Mouse (Mus musculus) limb, embryonic 13.5 days (tissue): Measurements from ENCODE around the gene Galnt7. TPM values are rescaled to one million over a fixed set of nuclear protein-coding genes. Genes with fewer than 3 reads are reported as not detected.
"Not testable (repeated sequence)": the region's sequence is repeated elsewhere in the genome, so short reads cannot be mapped to it uniquely, and the experiment has no call there.

Experiments
- ATAC-seq: fragments of 200-750 bp; cut with Nextera tagmentation; 2 replicates; pipeline ENCODE4 v1.8.0; 2017; ENCODE audit warnings: low read depth, moderate number of reproducible peaks, moderate TSS enrichment; ENCODE audit not compliant: low FRiP score
- H3K27ac ChIP-seq: fragments of 300-500 bp; sonication (generic); 2 replicates; pipeline ENCODE4 v1.5.1; 2015; ENCODE audit warnings: inconsistent platforms, mild to moderate bottlenecking, moderate library complexity
- H3K27me3 ChIP-seq: fragments of 300-500 bp; sonication (generic); 2 replicates; pipeline ENCODE4 v1.6.1; 2015; ENCODE audit warnings: mild to moderate bottlenecking, inconsistent platforms
- H3K36me3 ChIP-seq: fragments of 300-500 bp; sonication (generic); 2 replicates; pipeline ENCODE4 v1.6.1; 2015; ENCODE audit warnings: inconsistent platforms, mild to moderate bottlenecking, moderate library complexity
- H3K4me1 ChIP-seq: fragments of 300-500 bp; sonication (generic); 2 replicates; pipeline ENCODE4 v1.6.1; 2015; ENCODE audit warnings: inconsistent platforms
- H3K4me2 ChIP-seq: fragments of 300-500 bp; sonication (generic); replicated peaks from 2 replicates; pipeline ENCODE4 v1.6.1; 2015; ENCODE audit warnings: inconsistent platforms, mild to moderate bottlenecking, moderate library complexity
- H3K4me3 ChIP-seq: fragments of 300-500 bp; sonication (generic); 2 replicates; pipeline ENCODE4 v1.5.1; 2015; ENCODE audit warnings: moderate library complexity, mild to moderate bottlenecking, inconsistent platforms
- H3K9ac ChIP-seq: fragments of 300-500 bp; sonication (generic); 2 replicates; pipeline ENCODE4 v1.6.1; 2015; ENCODE audit warnings: mild to moderate bottlenecking, inconsistent platforms
- H3K9me3 ChIP-seq: fragments of 300-500 bp; sonication (generic); 2 replicates; pipeline ENCODE4 v1.6.1; 2016; ENCODE audit warnings: inconsistent platforms
- WGBS: fragments of 180-500 bp; shearing (Covaris S2); methylation state at CpG from one replicate; pipeline ENCODE4 v1.1.7; 2015; 5-methylcytosine and 5-hydroxymethylcytosine counted together
- polyA plus RNA-seq: library from polyadenylated mRNA; unstranded; fragments of >200 nt; fragmentation: Nextera tagmentation; extraction: Ambion mirVana; gene quantifications from 2 replicates; pipeline ENCODE4 v1.2.1, GENCODE M21; 2015

Gene Galnt7
- polyA plus RNA-seq, 1 experiment from 2014 or later, result 13.1 TPM

DNA sequence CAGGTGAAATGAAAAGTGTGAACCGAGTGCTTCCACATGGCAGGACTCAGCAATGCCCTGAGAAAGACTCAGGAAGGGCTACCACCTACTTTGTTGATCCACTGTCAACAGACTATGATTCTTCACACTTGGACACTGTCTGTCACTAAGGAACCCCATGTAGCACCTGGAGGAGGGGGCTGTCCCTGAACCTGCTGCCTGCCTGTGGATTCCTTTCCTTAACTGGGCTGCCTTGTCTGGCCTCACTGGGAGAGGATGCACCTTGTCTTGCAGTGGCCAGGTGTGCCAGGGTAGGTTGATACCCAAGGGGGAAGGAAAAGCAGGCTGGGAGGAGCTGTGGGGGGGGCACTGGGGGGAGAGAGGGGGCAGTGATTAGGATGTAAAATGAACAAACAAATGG, 124.8 kb downstream of the Galnt7 start:
- H3K4me2 ChIP-seq, result no peak overlapping the region
- H3K27ac ChIP-seq, result no peak overlapping the region
- H3K36me3 ChIP-seq, result peaks cover 22% of the 10 kb centered on the region
- 94% methylated on average over 1 of the region's 1 CpGs for WGBS
- H3K4me1 ChIP-seq, result no peaks in the 10 kb centered on the region
- no peaks in the 10 kb centered on the region for H3K27me3 ChIP-seq
- H3K4me3 ChIP-seq, result no peak overlapping the region
- no peaks in the 10 kb centered on the region for H3K9me3 ChIP-seq
- H3K9ac ChIP-seq, result no peak overlapping the region
- no peak for ATAC-seq

GRCm38 (mm10) chr8:57520186-57520786, 132.5 kb downstream of the Galnt7 start:
- no peaks in the 10 kb centered on the region for H3K4me1 ChIP-seq
- no peak for ATAC-seq
- 87% methylated on average over 12 of the region's 12 CpGs for WGBS
- H3K27me3 ChIP-seq, result no peaks in the 10 kb centered on the region
- peaks cover 34% of the 10 kb centered on the region for H3K36me3 ChIP-seq
- no peak overlapping the region for H3K27ac ChIP-seq
- no peak overlapping the region for H3K4me3 ChIP-seq
- H3K4me2 ChIP-seq, result no peak overlapping the region
- H3K9me3 ChIP-seq, result no peaks in the 10 kb centered on the region
- no peak overlapping the region for H3K9ac ChIP-seq

GRCm38 (mm10) chr8:57517723-57518122, 135.1 kb downstream of the Galnt7 start:
- no peak for ATAC-seq
- no peaks in the 10 kb centered on the region for H3K9me3 ChIP-seq
- WGBS, result 91% methylated on average over 3 of the region's 3 CpGs
- H3K27me3 ChIP-seq, result no peaks in the 10 kb centered on the region
- H3K9ac ChIP-seq, result no peak overlapping the region
- H3K4me2 ChIP-seq, result no peak overlapping the region
- H3K36me3 ChIP-seq, result peaks cover 40% of the 10 kb centered on the region
- no peak overlapping the region for H3K4me3 ChIP-seq
- no peak overlapping the region for H3K27ac ChIP-seq
- peaks cover 9% of the 10 kb centered on the region for H3K4me1 ChIP-seq

- H3K9ac ChIP-seq, H3K4me1 ChIP-seq, H3K27me3 ChIP-seq, H3K9me3 ChIP-seq, H3K27ac ChIP-seq, H3K4me2 ChIP-seq, ATAC-seq, H3K4me3 ChIP-seq: not testable (repeated sequence)
- WGBS, result 92% methylated on average over 5 of the region's 5 CpGs
- peaks cover 35% of the 10 kb centered on the region for H3K36me3 ChIP-seq
Observed at GRCm38 (mm10) chr8:57516685-57517084, 136.1 kb downstream of the Galnt7 start.

- peaks cover 30% of the 10 kb centered on the region for H3K36me3 ChIP-seq
- WGBS, result 15% methylated on average over 10 of the region's 10 CpGs
Observed at GRCm38 (mm10) chr8:57513178-57513661, 139.6 kb downstream of the Galnt7 start.

GRCm38 (mm10) chr8:57512141-57513056, 140.4 kb downstream of the Galnt7 start:
- Histone ChIP-seq H3K27ac (peak overlapping the region; percentile 100), H3K4me3 (peak overlapping the region; percentile 59), H3K9ac (peak overlapping the region; percentile 96), H3K4me1 (peaks cover 13% of the 10 kb centered on the region), H3K9me3 (no peaks in the 10 kb centered on the region), H3K4me2 (peak overlapping the region; percentile 70), H3K36me3 (peaks cover 25% of the 10 kb centered on the region), H3K27me3 (no peaks in the 10 kb centered on the region)
- ATAC-seq, result peak; percentile 41; the same call in 1 of the 2 replicates
- under 1% methylated on average over 79 of the region's 96 CpGs for WGBS

More at GRCm38 (mm10) chr8:57513178-57513661, 139.6 kb downstream of the Galnt7 start:
- not testable (repeated sequence) for H3K27me3 ChIP-seq, ATAC-seq, H3K9me3 ChIP-seq
- Histone ChIP-seq H3K9ac (peak overlapping the region; percentile 96), H3K27ac (peak overlapping the region; percentile 100; the same call in 1 of the 2 replicates), H3K4me2 (peak overlapping the region; percentile 70), H3K4me3 (peak overlapping the region; percentile 59), H3K4me1 (peaks cover 13% of the 10 kb centered on the region)

GRCm38 (mm10) chr8:57511316-57512118, 141.3 kb downstream of the Galnt7 start, which contains the start of gene Hmgb2:
TSS of gene Hmgb2 (plus strand) at chr8:57511907.
- peaks cover 20% of the 10 kb centered on the region for H3K36me3 ChIP-seq
- peak within 1 kb of the TSS; percentile 59 for H3K4me3 ChIP-seq
- H3K9me3 ChIP-seq, result no peaks in the 10 kb centered on the region
- H3K9ac ChIP-seq, result peak within 1 kb of the TSS; percentile 96
- peak within 1 kb of the TSS; percentile 89 for H3K4me2 ChIP-seq
- H3K27me3 ChIP-seq, result no peaks in the 10 kb centered on the region
- H3K27ac ChIP-seq, result peak within 1 kb of the TSS; percentile 100
- peaks cover 13% of the 10 kb centered on the region for H3K4me1 ChIP-seq
- peak; percentile 100 for ATAC-seq
- WGBS, result under 1% methylated on average over 63 of the region's 63 CpGs

- Histone ChIP-seq H3K36me3 (peaks cover 14% of the 10 kb centered on the region), H3K9ac (peak overlapping the region; percentile 87), H3K27ac (peak overlapping the region; percentile 89), H3K4me2 (peak overlapping the region; percentile 89), H3K27me3 (no peaks in the 10 kb centered on the region), H3K9me3 (no peaks in the 10 kb centered on the region), H3K4me1 (peaks cover 13% of the 10 kb centered on the region), H3K4me3 (peak overlapping the region; percentile 59)
- 1% methylated on average over 31 of the region's 31 CpGs for WGBS
- peak; percentile 0; the same call in 1 of the 2 replicates for ATAC-seq
Observed at GRCm38 (mm10) chr8:57510791-57511315, 142.0 kb downstream of the Galnt7 start.

GRCm38 (mm10) chr8:57508657-57509056, 144.2 kb downstream of the Galnt7 start:
- 78% methylated on average over 4 of the region's 4 CpGs for WGBS
- no peak overlapping the region for H3K9ac ChIP-seq
- no peak overlapping the region for H3K4me3 ChIP-seq
- H3K27me3 ChIP-seq, result no peaks in the 10 kb centered on the region
- H3K36me3 ChIP-seq, result peaks cover 5% of the 10 kb centered on the region
- no peak overlapping the region for H3K4me2 ChIP-seq
- ATAC-seq, result no peak
- H3K9me3 ChIP-seq, result no peaks in the 10 kb centered on the region
- no peak overlapping the region for H3K27ac ChIP-seq
- peaks cover 9% of the 10 kb centered on the region for H3K4me1 ChIP-seq

GRCm38 (mm10) chr8:57507556-57508063, 145.2 kb downstream of the Galnt7 start:
- Histone ChIP-seq H3K4me3 (no peak overlapping the region), H3K9me3 (no peaks in the 10 kb centered on the region), H3K27ac (no peak overlapping the region), H3K36me3 (no peaks in the 10 kb centered on the region), H3K27me3 (no peaks in the 10 kb centered on the region), H3K4me1 (peaks cover 4% of the 10 kb centered on the region; the same call in 1 of the 2 replicates), H3K9ac (no peak overlapping the region), H3K4me2 (no peak overlapping the region)
- 85% methylated on average over 4 of the region's 4 CpGs for WGBS
- no peak for ATAC-seq

DNA sequence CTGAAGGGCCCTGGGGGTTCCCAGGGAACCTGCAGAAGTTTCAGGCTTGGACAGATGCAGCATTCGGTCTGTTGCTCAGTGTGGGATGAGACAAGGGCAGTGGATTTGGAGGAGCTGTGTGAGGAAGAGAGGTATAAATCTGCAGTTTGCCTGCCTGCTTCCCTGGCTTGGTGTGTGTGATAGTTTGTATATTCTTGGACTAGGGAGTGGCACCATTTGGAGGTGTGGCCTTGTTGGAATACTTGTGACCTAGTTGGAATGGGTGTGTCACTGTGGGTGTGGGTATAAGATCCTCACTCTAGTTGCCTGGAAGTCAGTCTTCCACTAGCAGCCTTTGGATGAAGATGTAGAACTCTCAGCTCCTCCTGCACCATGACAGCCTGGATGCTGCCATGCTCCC, 147.3 kb downstream of the Galnt7 start:
- not testable (repeated sequence) for H3K4me3 ChIP-seq, H3K27me3 ChIP-seq, H3K27ac ChIP-seq, H3K4me2 ChIP-seq, H3K9me3 ChIP-seq, ATAC-seq, H3K4me1 ChIP-seq, H3K36me3 ChIP-seq, H3K9ac ChIP-seq
- 91% methylated on average over 1 of the region's 1 CpGs for WGBS
